Comparison of ENCODE assay signal across 8 mouse cellular contexts in genomic region chr4:47227756-47228155, GRCm38 (mm10). TPM values are rescaled to one million over a fixed set of nuclear protein-coding genes. Genes with fewer than 3 reads are reported as not detected.
DNase-seq lines count a peak whose midpoint lies in the region; ATAC-seq lines count a peak whose summit lies in the region.

No protein-coding gene starts in this region.

- WGBS in forebrain, embryonic 13.5 days: 54% methylated on average over 6 of the region's 6 CpGs
- 72% methylated on average over 6 of the region's 6 CpGs for WGBS in forebrain, embryonic 11.5 days
- 51% methylated on average over 6 of the region's 6 CpGs for WGBS in liver, embryonic 11.5 days

- no peaks in the 10 kb centered on the region for H3K27me3 ChIP-seq in forebrain, embryonic 13.5 days
- H3K27me3 ChIP-seq in forebrain, embryonic 11.5 days (ENCODE audit: control insufficient read depth, insufficient read depth, low read length): no peaks in the 10 kb centered on the region
- H3K27me3 ChIP-seq in liver, embryonic 11.5 days (replicated peaks; ENCODE audit: control insufficient read depth, insufficient read depth, low read length): no peaks in the 10 kb centered on the region

- H3K9me3 ChIP-seq in forebrain, embryonic 13.5 days (replicated peaks): no peaks in the 10 kb centered on the region
- H3K9me3 ChIP-seq in forebrain, embryonic 11.5 days (ENCODE audit: control insufficient read depth, low read length): no peaks in the 10 kb centered on the region
- H3K9me3 ChIP-seq in liver, embryonic 11.5 days (ENCODE audit: control insufficient read depth, low read length): no peaks in the 10 kb centered on the region

- H3K4me3 ChIP-seq in forebrain, embryonic 13.5 days: no peak overlapping the region
- no peak overlapping the region for H3K4me3 ChIP-seq in forebrain, embryonic 11.5 days (ENCODE audit: low read depth, low read length)
- H3K4me3 ChIP-seq in liver, embryonic 11.5 days (ENCODE audit: low read depth, low read length): no peak overlapping the region

- H3K36me3 ChIP-seq in forebrain, embryonic 13.5 days (ENCODE audit: poor library complexity, severe bottlenecking): no peaks in the 10 kb centered on the region
- H3K36me3 ChIP-seq in forebrain, embryonic 11.5 days (ENCODE audit: control insufficient read depth, insufficient read depth, low read length): no peaks in the 10 kb centered on the region
- H3K36me3 ChIP-seq in liver, embryonic 11.5 days (ENCODE audit: control insufficient read depth, insufficient read depth, low read length): no peaks in the 10 kb centered on the region

- DNase-seq in forebrain, embryonic 11.5 days (ENCODE audit: low spot score): no peak
- DNase-seq in ovary, adult 18-20 months (ENCODE audit: low spot score): peak; percentile 72
- DNase-seq in ovary, postnatal 10 days (ENCODE audit: low spot score): no peak
- peak; percentile 77 to 80 for DNase-seq in layer of hippocampus, postnatal 10 days (ENCODE audit: low spot score in 2 of 2)
- peak; percentile 53 for DNase-seq in ovary, postnatal 14 days (ENCODE audit: low spot score)
- no peak for DNase-seq in liver, embryonic 11.5 days (ENCODE audit: low spot score)

- H3K4me1 ChIP-seq in forebrain, embryonic 13.5 days: peaks cover 12% of the 10 kb centered on the region; the same call in 1 of the 2 replicates
- H3K4me1 ChIP-seq in forebrain, embryonic 11.5 days (replicated peaks; ENCODE audit: control insufficient read depth, insufficient read depth, low read length): no peaks in the 10 kb centered on the region
- no peaks in the 10 kb centered on the region for H3K4me1 ChIP-seq in liver, embryonic 11.5 days (replicated peaks; ENCODE audit: control insufficient read depth, insufficient read depth, low read length)

- H3K9ac ChIP-seq in forebrain, embryonic 13.5 days: no peak overlapping the region
- no peak overlapping the region for H3K9ac ChIP-seq in forebrain, embryonic 11.5 days (ENCODE audit: low read length)
- no peak overlapping the region for H3K9ac ChIP-seq in liver, embryonic 11.5 days (ENCODE audit: low read depth, low read length)

- peak; percentile 70; the same call in 1 of the 2 replicates for ATAC-seq in forebrain, embryonic 13.5 days
- ATAC-seq in forebrain, embryonic 11.5 days (replicated peaks; ENCODE audit: low FRiP score): no peak
- no peak for ATAC-seq in liver, embryonic 11.5 days (replicated peaks; ENCODE audit: low FRiP score)
- no peak for ATAC-seq in megakaryocyte, adult 5-6 weeks (ENCODE audit: poor library complexity, severe bottlenecking)

- H3K4me2 ChIP-seq in forebrain, embryonic 13.5 days: no peak overlapping the region
- no peak overlapping the region for H3K4me2 ChIP-seq in forebrain, embryonic 11.5 days (ENCODE audit: low read depth, low read length, severe bottlenecking)
- no peak overlapping the region for H3K4me2 ChIP-seq in liver, embryonic 11.5 days

- H3K27ac ChIP-seq in forebrain, embryonic 13.5 days: peak overlapping the region; percentile 11; the same call in 1 of the 2 replicates
- H3K27ac ChIP-seq in forebrain, embryonic 11.5 days (ENCODE audit: low read depth, low read length): no peak overlapping the region
- no peak overlapping the region for H3K27ac ChIP-seq in liver, embryonic 11.5 days (ENCODE audit: low read depth, low read length)

RNA-seq across cellular contexts. Expression of gene Col15a1, which starts 19.8 kb away (rescaled TPM):
- 2.3 and 2.4 TPM in 2 replicates for polyA plus RNA-seq in forebrain, embryonic 13.5 days (2015; fragmentation: Nextera tagmentation; extraction: Ambion mirVana)
- polyA plus RNA-seq in forebrain, embryonic 11.5 days (2014; fragmentation: Nextera tagmentation; extraction: Ambion mirVana): 6.6 and 7.0 TPM in 2 replicates
- 10 to 100 TPM; 16.0 TPM for total RNA-seq in layer of hippocampus, postnatal 10 days (2021)
- polyA plus RNA-seq in liver, embryonic 11.5 days (2014; fragmentation: Nextera tagmentation; extraction: Ambion mirVana): 1.2 and 1.4 TPM in 2 replicates
- total RNA-seq in megakaryocyte, adult 5-6 weeks (2015): not detected in 2 replicates
- 0.04 TPM in 1 of 2 replicates, not detected in the other for total RNA-seq in megakaryocyte, adult 5-6 weeks (2017)

Comparison
In these comparisons a context has a peak if more than half of its experiments do, and no peak if none do; other contexts are left out.
1. DNase-seq: peak in ovary, adult 18-20 months (single experiment), layer of hippocampus, postnatal 10 days (2 of 2) and ovary, postnatal 14 days (single experiment); none in forebrain, embryonic 11.5 days (single experiment), ovary, postnatal 10 days (single experiment) and liver, embryonic 11.5 days (single experiment).